Mouse (Mus musculus) neural tube, embryonic 14.5 days (tissue): ENCODE measurements at regions not wholly inside any gene's neighbourhood (a gene's known extent, or its start where the extent isn't known, plus 50 kb on each side); places are given as distances from the start of the nearest gene placed in this dataset.

Source experiments
- ATAC-seq: fragments of 200-750 bp; cut with Nextera tagmentation; 2 replicates; pipeline ENCODE4 v1.8.0; 2017; ENCODE audit warnings: low read depth, mild to moderate bottlenecking, moderate TSS enrichment, moderate library complexity
- H3K27ac ChIP-seq: fragments of 300-500 bp; sonication (generic); 2 replicates; pipeline ENCODE4 v1.5.1; 2014; ENCODE audit warnings: low read depth, mild to moderate bottlenecking, control low read depth, low read length, moderate library complexity, mixed read lengths
- H3K27me3 ChIP-seq: fragments of 300-500 bp; sonication (generic); 2 replicates; pipeline ENCODE4 v1.6.1; 2014; ENCODE audit warnings: low read length; ENCODE audit not compliant: control insufficient read depth, insufficient read depth
- H3K36me3 ChIP-seq: fragments of 300-500 bp; sonication (generic); 2 replicates; pipeline ENCODE4 v1.6.1; 2014; ENCODE audit warnings: low read length, mixed read lengths; ENCODE audit not compliant: control insufficient read depth, insufficient read depth
- H3K4me1 ChIP-seq: fragments of 300-500 bp; sonication (generic); 2 replicates; pipeline ENCODE4 v1.6.1; 2014; ENCODE audit warnings: low read length; ENCODE audit not compliant: control insufficient read depth, insufficient read depth
- H3K4me2 ChIP-seq: fragments of 300-500 bp; sonication (generic); 2 replicates; pipeline ENCODE4 v1.6.1; 2014; ENCODE audit warnings: mild to moderate bottlenecking, low read depth, low read length, control low read depth
- H3K4me3 ChIP-seq: fragments of 300-500 bp; sonication (generic); 2 replicates; pipeline ENCODE4 v1.5.1; 2014; ENCODE audit warnings: low read depth, low read length, control low read depth, mixed read lengths
- H3K9ac ChIP-seq: fragments of 300-500 bp; sonication (generic); replicated peaks from 2 replicates; pipeline ENCODE4 v1.6.1; 2014; ENCODE audit warnings: low read depth, mild to moderate bottlenecking, control low read depth, low read length, mixed read lengths
- H3K9me3 ChIP-seq: fragments of 300-500 bp; sonication (generic); 2 replicates; pipeline ENCODE4 v1.6.1; 2016; ENCODE audit warnings: low read length; ENCODE audit not compliant: control insufficient read depth
- WGBS: fragments of 180-500 bp; shearing (Covaris S2); extraction: QIAGEN DNeasy Blood & Tissue Kit; methylation state at CpG from one replicate; pipeline ENCODE4 v1.1.7; 2014; 5-methylcytosine and 5-hydroxymethylcytosine counted together

- peaks cover 8% of the 10 kb centered on the region; the same call in 1 of the 2 replicates for H3K4me1 ChIP-seq
- H3K36me3 ChIP-seq = no peaks in the 10 kb centered on the region
- H3K4me3 ChIP-seq = no peak overlapping the region
- H3K9me3 ChIP-seq = no peaks in the 10 kb centered on the region
- no peak overlapping the region for H3K9ac ChIP-seq
- no peak overlapping the region for H3K27ac ChIP-seq
- H3K27me3 ChIP-seq = no peaks in the 10 kb centered on the region
- 77% methylated on average over 5 of the region's 5 CpGs for WGBS
- ATAC-seq = no peak
- no peak overlapping the region for H3K4me2 ChIP-seq
Observed at GRCm38 (mm10) chr2:166310438-166310837, 155.0 kb upstream of the Sulf2 start.

GRCm38 (mm10) chr2:166309882-166310281 is 154.4 kb upstream of the Sulf2 start:
- H3K9me3 ChIP-seq = no peaks in the 10 kb centered on the region
- H3K27me3 ChIP-seq = no peaks in the 10 kb centered on the region
- WGBS = 81% methylated on average over 2 of the region's 2 CpGs
- no peak overlapping the region for H3K27ac ChIP-seq
- H3K4me2 ChIP-seq = no peak overlapping the region
- no peak for ATAC-seq
- H3K4me3 ChIP-seq = no peak overlapping the region
- peaks cover 12% of the 10 kb centered on the region; the same call in 1 of the 2 replicates for H3K4me1 ChIP-seq
- no peaks in the 10 kb centered on the region for H3K36me3 ChIP-seq
- H3K9ac ChIP-seq = no peak overlapping the region

- no peaks in the 10 kb centered on the region for H3K27me3 ChIP-seq
- ATAC-seq = no peak
- WGBS = 33% methylated on average over 13 of the region's 13 CpGs
- H3K9me3 ChIP-seq = no peaks in the 10 kb centered on the region
- H3K4me2 ChIP-seq = no peak overlapping the region
- H3K9ac ChIP-seq = no peak overlapping the region
- no peak overlapping the region for H3K4me3 ChIP-seq
- peaks cover 13% of the 10 kb centered on the region; the same call in 1 of the 2 replicates for H3K4me1 ChIP-seq
- H3K27ac ChIP-seq = no peak overlapping the region
- no peaks in the 10 kb centered on the region for H3K36me3 ChIP-seq
Observed at GRCm38 (mm10) chr2:166307551-166307950, 152.1 kb upstream of the Sulf2 start.

GRCm38 (mm10) chr2:166305044-166306002 is 149.9 kb upstream of the Sulf2 start:
- H3K4me2 ChIP-seq = no peak overlapping the region

GRCm38 (mm10) chr2:166303854-166304253 is 148.4 kb upstream of the Sulf2 start:
- WGBS = 42% methylated on average over 2 of the region's 2 CpGs
- Histone ChIP-seq H3K9me3 (no peaks in the 10 kb centered on the region), H3K27me3 (no peaks in the 10 kb centered on the region), H3K4me1 (peaks cover 13% of the 10 kb centered on the region; the same call in 1 of the 2 replicates), H3K36me3 (no peaks in the 10 kb centered on the region), H3K4me2 (no peak overlapping the region), H3K27ac (no peak overlapping the region), H3K4me3 (no peak overlapping the region), H3K9ac (no peak overlapping the region)
- no peak for ATAC-seq

More at GRCm38 (mm10) chr2:166305044-166306002, 149.9 kb upstream of the Sulf2 start:
- H3K36me3 ChIP-seq = no peaks in the 10 kb centered on the region
- H3K4me3 ChIP-seq = no peak overlapping the region
- H3K27ac ChIP-seq = no peak overlapping the region
- H3K4me1 ChIP-seq = peaks cover 13% of the 10 kb centered on the region; the same call in 1 of the 2 replicates
- no peaks in the 10 kb centered on the region for H3K27me3 ChIP-seq
- H3K9me3 ChIP-seq = no peaks in the 10 kb centered on the region
- WGBS = 51% methylated on average over 30 of the region's 30 CpGs
- no peak overlapping the region for H3K9ac ChIP-seq
- ATAC-seq = peak; percentile 54; the same call in 1 of the 2 replicates

- no peak overlapping the region for H3K4me3 ChIP-seq
- WGBS = 69% methylated on average over 9 of the region's 9 CpGs
- H3K36me3 ChIP-seq = no peaks in the 10 kb centered on the region
- H3K4me2 ChIP-seq = no peak overlapping the region
- H3K27me3 ChIP-seq = no peaks in the 10 kb centered on the region
- no peak overlapping the region for H3K27ac ChIP-seq
- H3K4me1 ChIP-seq = peaks cover 7% of the 10 kb centered on the region; the same call in 1 of the 2 replicates
- H3K9ac ChIP-seq = no peak overlapping the region
- ATAC-seq = no peak
- H3K9me3 ChIP-seq = no peaks in the 10 kb centered on the region
Observed at GRCm38 (mm10) chr2:166301161-166301560, 145.7 kb upstream of the Sulf2 start.

GRCm38 (mm10) chr2:166294672-166295071 is 139.2 kb upstream of the Sulf2 start:
- Histone ChIP-seq H3K27ac (no peak overlapping the region), H3K9me3 (no peaks in the 10 kb centered on the region), H3K4me1 (peaks cover 15% of the 10 kb centered on the region), H3K4me2 (no peak overlapping the region), H3K9ac (no peak overlapping the region), H3K4me3 (no peak overlapping the region), H3K27me3 (no peaks in the 10 kb centered on the region), H3K36me3 (no peaks in the 10 kb centered on the region)
- no peak for ATAC-seq
- WGBS = 63% methylated on average over 10 of the region's 10 CpGs

GRCm38 (mm10) chr2:166292987-166293386 is 137.5 kb upstream of the Sulf2 start:
- H3K4me2 ChIP-seq = no peak overlapping the region
- H3K4me1 ChIP-seq = peaks cover 15% of the 10 kb centered on the region
- WGBS = 85% methylated on average over 6 of the region's 6 CpGs
- H3K9me3 ChIP-seq = no peaks in the 10 kb centered on the region
- no peak overlapping the region for H3K4me3 ChIP-seq
- H3K9ac ChIP-seq = no peak overlapping the region
- H3K27ac ChIP-seq = no peak overlapping the region
- no peaks in the 10 kb centered on the region for H3K36me3 ChIP-seq
- no peaks in the 10 kb centered on the region for H3K27me3 ChIP-seq
- ATAC-seq = no peak

GRCm38 (mm10) chr2:166291266-166291665 is 135.8 kb upstream of the Sulf2 start:
- H3K4me2 ChIP-seq = no peak overlapping the region
- no peak overlapping the region for H3K9ac ChIP-seq
- no peaks in the 10 kb centered on the region for H3K27me3 ChIP-seq
- peaks cover 15% of the 10 kb centered on the region for H3K4me1 ChIP-seq
- no peak for ATAC-seq
- H3K36me3 ChIP-seq = no peaks in the 10 kb centered on the region
- no peak overlapping the region for H3K4me3 ChIP-seq
- peak overlapping the region; percentile 64 for H3K27ac ChIP-seq
- 21% methylated on average over 6 of the region's 6 CpGs for WGBS
- no peaks in the 10 kb centered on the region for H3K9me3 ChIP-seq
